Mouse (Mus musculus) heart, embryonic 10.5 days (tissue): Measurements from ENCODE around the gene Gm20388. TPM values are rescaled to one million over a fixed set of nuclear protein-coding genes. Genes with fewer than 3 reads are reported as not detected.

Experiments used
- DNase-seq: peaks from one replicate; pipeline ENCODE4 v3.0.0-alpha.2; 2017; ENCODE audit warnings: low spot score
- H3K27ac ChIP-seq: fragments of 300-500 bp; sonication (generic); 2 replicates; pipeline ENCODE4 v1.5.1; 2016; ENCODE audit warnings: mild to moderate bottlenecking
- H3K27me3 ChIP-seq: fragments of 300-500 bp; sonication (generic); 2 replicates; pipeline ENCODE4 v1.6.1; 2016; ENCODE audit warnings: mild to moderate bottlenecking; ENCODE audit not compliant: poor library complexity, insufficient read depth, severe bottlenecking
- H3K36me3 ChIP-seq: fragments of 300-500 bp; sonication (generic); 2 replicates; pipeline ENCODE4 v1.6.1; 2016; ENCODE audit warnings: mild to moderate bottlenecking, moderate library complexity
- H3K4me1 ChIP-seq: fragments of 300-500 bp; sonication (generic); 2 replicates; pipeline ENCODE4 v1.6.1; 2016; ENCODE audit warnings: mild to moderate bottlenecking
- H3K4me3 ChIP-seq: fragments of 300-500 bp; sonication (generic); 2 replicates; pipeline ENCODE4 v1.5.1; 2016; ENCODE audit warnings: mild to moderate bottlenecking, moderate library complexity
- H3K9me3 ChIP-seq: fragments of 300-500 bp; sonication (generic); 2 replicates; pipeline ENCODE4 v1.6.1; 2016; ENCODE audit warnings: mild to moderate bottlenecking, moderate library complexity
- WGBS: fragments of 180-500 bp; shearing (Covaris S2); methylation state at CpG from one replicate; pipeline ENCODE4 v1.1.7; 2016; 5-methylcytosine and 5-hydroxymethylcytosine counted together
- polyA plus RNA-seq: library from polyadenylated mRNA; unstranded; fragments of >200 nt; fragmentation: Nextera tagmentation; extraction: Ambion mirVana; gene quantifications from 2 replicates; pipeline ENCODE4 v1.2.1, GENCODE M21; 2016

Gene Gm20388
- polyA plus RNA-seq, 1 experiment from 2014 or later: 4.5 TPM

DNA sequence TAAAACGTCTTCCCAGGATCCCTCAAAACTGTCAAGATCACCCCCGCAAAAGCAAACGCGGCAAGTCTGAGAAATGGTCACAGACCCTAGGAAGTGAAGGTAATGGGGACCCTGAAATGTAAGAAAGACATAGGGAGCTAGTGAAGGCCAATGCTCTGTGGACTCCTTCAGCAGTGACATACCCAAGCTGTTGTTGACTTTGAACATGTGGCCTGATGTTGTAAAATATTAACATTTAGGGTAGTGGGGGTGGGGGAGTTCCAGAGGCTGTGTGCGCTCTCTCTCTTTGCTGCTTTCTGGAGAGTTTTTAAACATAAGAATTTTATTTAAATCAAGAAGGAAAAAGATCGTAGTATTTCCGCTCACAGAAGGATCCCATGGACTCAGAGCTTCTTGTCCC is 3772.7 kb downstream of the Gm20388 start:
- WGBS: 58% methylated on average over 7 of the region's 7 CpGs
- no peak for DNase-seq

GRCm38 (mm10) chr8:123684806-123685205 is 3774.2 kb downstream of the Gm20388 start:
- DNase-seq: no peak
- WGBS: 80% methylated on average over 7 of the region's 7 CpGs

More for the DNA sequence above, 3772.7 kb downstream of the Gm20388 start:
- Histone ChIP-seq H3K27me3 (no peaks in the 10 kb centered on the region), H3K9me3 (no peaks in the 10 kb centered on the region), H3K4me3 (no peak overlapping the region), H3K36me3 (no peaks in the 10 kb centered on the region), H3K4me1 (peaks cover 17% of the 10 kb centered on the region), H3K27ac (no peak overlapping the region)

GRCm38 (mm10) chr8:123685477-123685876 is 3774.8 kb downstream of the Gm20388 start:
- Histone ChIP-seq H3K9me3 (no peaks in the 10 kb centered on the region), H3K4me3 (no peak overlapping the region), H3K27ac (no peak overlapping the region), H3K4me1 (peaks cover 14% of the 10 kb centered on the region), H3K36me3 (no peaks in the 10 kb centered on the region), H3K27me3 (0 out of 2 replicates have a peak, but pooled peaks cover 3% of the 10 kb centered on the region)
- DNase-seq: no peak
- WGBS: 73% methylated on average over 4 of the region's 4 CpGs

More at GRCm38 (mm10) chr8:123684806-123685205, 3774.2 kb downstream of the Gm20388 start:
- H3K27me3 ChIP-seq: 0 out of 2 replicates have a peak, but pooled peaks cover 3% of the 10 kb centered on the region
- H3K4me3 ChIP-seq: no peak overlapping the region
- H3K27ac ChIP-seq: no peak overlapping the region; the same call in 1 of the 2 replicates
- no peaks in the 10 kb centered on the region for H3K36me3 ChIP-seq
- peaks cover 14% of the 10 kb centered on the region for H3K4me1 ChIP-seq
- no peaks in the 10 kb centered on the region for H3K9me3 ChIP-seq

- no peak for DNase-seq
- H3K4me3 ChIP-seq: no peak overlapping the region
- peaks cover 7% of the 10 kb centered on the region for H3K4me1 ChIP-seq
- H3K27me3 ChIP-seq: 0 out of 2 replicates have a peak, but pooled peaks cover 8% of the 10 kb centered on the region
- no peaks in the 10 kb centered on the region for H3K36me3 ChIP-seq
- 56% methylated on average over 4 of the region's 4 CpGs for WGBS
- no peaks in the 10 kb centered on the region for H3K9me3 ChIP-seq
- no peak overlapping the region for H3K27ac ChIP-seq
Measured at GRCm38 (mm10) chr8:123687826-123688225, 3777.2 kb downstream of the Gm20388 start.

DNA sequence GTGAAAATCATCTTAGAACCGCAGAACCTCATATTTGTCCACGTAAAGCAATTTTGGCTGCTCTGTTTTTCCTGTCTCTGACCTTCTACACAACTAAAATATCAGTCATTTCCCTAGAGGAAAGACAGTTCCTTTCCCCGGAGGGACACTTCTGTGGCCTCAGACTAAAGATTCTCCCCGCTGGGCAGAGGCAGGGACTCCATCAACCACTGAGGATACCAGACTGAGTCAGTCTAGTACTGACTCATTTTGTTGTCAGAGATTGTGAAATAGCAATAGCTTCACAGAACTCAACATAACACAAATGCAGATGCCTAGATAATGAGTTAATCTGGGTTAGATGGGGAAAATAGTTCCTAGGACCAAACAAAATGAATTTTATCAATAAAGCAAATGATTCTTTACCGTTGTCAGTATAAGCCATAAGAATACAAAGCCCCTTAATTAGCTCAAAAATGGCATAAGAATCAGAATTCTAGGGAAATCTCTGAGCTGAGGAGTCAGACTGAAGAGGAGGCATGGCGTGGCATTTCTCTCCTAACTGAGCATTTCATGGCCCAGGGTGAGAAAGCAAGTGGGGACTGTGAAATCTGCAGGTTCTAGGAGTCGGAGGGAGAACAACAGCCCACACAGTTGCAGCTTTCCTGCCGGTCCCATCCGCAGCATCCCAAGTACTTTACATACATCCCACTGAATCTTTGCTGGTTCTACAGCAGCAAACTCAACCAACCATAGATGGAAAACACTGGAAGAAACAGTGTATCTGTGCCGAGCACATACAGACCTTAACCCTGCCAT is 3781.7 kb downstream of the Gm20388 start:
- Histone ChIP-seq H3K27me3 (peaks cover 14% of the 10 kb centered on the region; the same call in 1 of the 2 replicates), H3K4me3 (no peak overlapping the region), H3K27ac (no peak overlapping the region), H3K9me3 (no peaks in the 10 kb centered on the region), H3K36me3 (no peaks in the 10 kb centered on the region), H3K4me1 (peaks cover 12% of the 10 kb centered on the region; the same call in 1 of the 2 replicates)
- 84% methylated on average over 10 of the region's 10 CpGs for WGBS
- no peak for DNase-seq

DNA sequence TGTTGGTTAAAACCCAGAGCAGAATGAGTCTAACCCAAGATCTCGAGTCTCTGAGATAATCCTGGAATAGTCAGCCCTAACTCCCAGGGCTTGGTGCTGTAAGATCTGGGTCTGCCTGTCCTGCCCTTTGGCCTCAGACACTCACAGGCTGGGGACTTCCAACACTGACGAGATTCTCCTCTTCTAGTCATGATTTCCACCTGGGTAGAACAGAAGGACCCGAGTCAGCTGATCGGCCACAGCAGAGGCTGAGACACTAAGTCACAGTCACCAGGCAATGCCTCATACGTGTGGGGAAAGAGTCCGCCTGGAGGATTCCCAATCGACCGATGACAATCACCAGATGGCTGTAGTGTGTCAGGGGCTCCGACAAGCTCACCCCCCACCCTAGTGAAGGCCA is 3785.5 kb downstream of the Gm20388 start:
- Histone ChIP-seq H3K36me3 (no peaks in the 10 kb centered on the region), H3K27ac (no peak overlapping the region), H3K9me3 (no peaks in the 10 kb centered on the region), H3K4me1 (peaks cover 37% of the 10 kb centered on the region), H3K4me3 (no peak overlapping the region), H3K27me3 (peaks cover 11% of the 10 kb centered on the region; the same call in 1 of the 2 replicates)
- no peak for DNase-seq
- 37% methylated on average over 9 of the region's 9 CpGs for WGBS

GRCm38 (mm10) chr8:123697329-123697728 is 3786.7 kb downstream of the Gm20388 start:
- WGBS: 63% methylated on average over 5 of the region's 5 CpGs
- no peak overlapping the region for H3K4me3 ChIP-seq
- no peak for DNase-seq
- peaks cover 11% of the 10 kb centered on the region; the same call in 1 of the 2 replicates for H3K27me3 ChIP-seq
- H3K9me3 ChIP-seq: no peaks in the 10 kb centered on the region
- H3K4me1 ChIP-seq: peaks cover 48% of the 10 kb centered on the region
- H3K36me3 ChIP-seq: no peaks in the 10 kb centered on the region
- no peak overlapping the region for H3K27ac ChIP-seq

- H3K4me1 ChIP-seq: peaks cover 53% of the 10 kb centered on the region
- no peak for DNase-seq
- no peaks in the 10 kb centered on the region for H3K9me3 ChIP-seq
- no peak overlapping the region for H3K4me3 ChIP-seq
- H3K36me3 ChIP-seq: no peaks in the 10 kb centered on the region
- WGBS: 61% methylated on average over 12 of the region's 12 CpGs
- no peaks in the 10 kb centered on the region for H3K27me3 ChIP-seq
- H3K27ac ChIP-seq: peak overlapping the region; percentile 65; the same call in 1 of the 2 replicates
Measured at GRCm38 (mm10) chr8:123700399-123701070, 3789.9 kb downstream of the Gm20388 start.

DNA sequence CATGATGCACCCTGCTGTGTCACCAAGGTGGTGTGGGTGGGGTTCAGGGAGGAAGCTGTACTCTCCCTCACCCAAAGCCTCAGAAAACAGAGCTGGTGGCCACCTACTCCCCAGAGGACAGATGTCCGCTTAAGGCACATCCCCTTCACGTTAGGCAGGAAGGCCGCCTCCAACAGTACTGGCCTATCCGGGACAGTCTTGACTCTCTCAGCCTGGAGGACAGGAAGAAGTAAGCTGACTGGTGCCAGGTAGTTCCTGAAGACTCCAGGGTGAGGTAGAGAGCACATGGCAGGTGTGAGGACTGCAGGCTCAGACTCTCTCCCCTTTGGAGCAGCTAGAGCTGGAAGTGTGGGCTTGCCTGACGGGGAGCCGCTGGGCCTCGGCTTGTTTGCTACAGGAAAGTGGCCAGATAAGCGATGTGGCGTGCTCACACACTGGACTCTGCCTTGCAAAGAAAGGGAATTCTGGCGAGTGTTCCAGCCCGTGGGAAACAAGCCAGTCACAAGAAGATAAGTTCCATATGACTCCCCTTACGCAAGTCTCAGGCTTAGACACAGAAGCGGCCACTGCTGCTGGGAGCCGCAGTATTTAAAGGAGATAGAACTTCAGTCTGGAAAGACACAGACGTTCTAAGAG is 3791.4 kb downstream of the Gm20388 start:
- H3K27me3 ChIP-seq: no peaks in the 10 kb centered on the region
- H3K36me3 ChIP-seq: no peaks in the 10 kb centered on the region
- H3K4me3 ChIP-seq: peak overlapping the region; percentile 35
- H3K9me3 ChIP-seq: no peaks in the 10 kb centered on the region
- 24% methylated on average over 15 of the region's 15 CpGs for WGBS
- H3K27ac ChIP-seq: peak overlapping the region; percentile 87
- DNase-seq: peak; percentile 85
- H3K4me1 ChIP-seq: peaks cover 63% of the 10 kb centered on the region

GRCm38 (mm10) chr8:123705376-123705775 is 3794.7 kb downstream of the Gm20388 start:
- Histone ChIP-seq H3K36me3 (no peaks in the 10 kb centered on the region), H3K27ac (no peak overlapping the region), H3K9me3 (no peaks in the 10 kb centered on the region), H3K4me1 (peaks cover 61% of the 10 kb centered on the region), H3K4me3 (no peak overlapping the region), H3K27me3 (no peaks in the 10 kb centered on the region)
- DNase-seq: no peak
- 75% methylated on average over 5 of the region's 5 CpGs for WGBS

- Histone ChIP-seq H3K27ac (no peak overlapping the region), H3K27me3 (no peaks in the 10 kb centered on the region), H3K36me3 (no peaks in the 10 kb centered on the region), H3K9me3 (no peaks in the 10 kb centered on the region), H3K4me1 (peaks cover 56% of the 10 kb centered on the region), H3K4me3 (no peak overlapping the region)
- no peak for DNase-seq
- WGBS: 85% methylated on average over 16 of the region's 16 CpGs
Measured at GRCm38 (mm10) chr8:123707137-123707536, 3796.5 kb downstream of the Gm20388 start.

DNA sequence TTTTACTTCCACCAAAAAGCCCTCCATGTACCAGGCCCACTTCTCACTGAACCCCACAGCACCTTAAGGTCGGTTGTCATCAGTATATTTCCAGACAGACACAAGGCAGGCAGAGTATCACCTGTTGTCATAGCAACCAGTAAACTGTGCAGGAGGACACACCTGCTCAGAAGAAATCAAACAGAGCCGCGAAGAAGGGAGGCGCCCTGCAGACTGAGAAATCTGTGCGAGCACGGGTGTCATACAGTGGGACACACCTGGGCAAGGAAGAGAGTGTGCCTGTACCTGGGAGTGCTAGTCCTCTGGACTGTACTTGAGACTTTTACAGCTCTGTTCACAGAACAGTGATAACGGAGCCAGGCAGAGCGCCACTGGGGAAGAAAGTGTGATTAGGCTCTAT is 3798.1 kb downstream of the Gm20388 start:
- Histone ChIP-seq H3K9me3 (no peaks in the 10 kb centered on the region), H3K4me3 (no peak overlapping the region), H3K36me3 (no peaks in the 10 kb centered on the region), H3K27ac (no peak overlapping the region), H3K27me3 (no peaks in the 10 kb centered on the region), H3K4me1 (peaks cover 50% of the 10 kb centered on the region)
- DNase-seq: no peak
- 41% methylated on average over 8 of the region's 8 CpGs for WGBS

DNA sequence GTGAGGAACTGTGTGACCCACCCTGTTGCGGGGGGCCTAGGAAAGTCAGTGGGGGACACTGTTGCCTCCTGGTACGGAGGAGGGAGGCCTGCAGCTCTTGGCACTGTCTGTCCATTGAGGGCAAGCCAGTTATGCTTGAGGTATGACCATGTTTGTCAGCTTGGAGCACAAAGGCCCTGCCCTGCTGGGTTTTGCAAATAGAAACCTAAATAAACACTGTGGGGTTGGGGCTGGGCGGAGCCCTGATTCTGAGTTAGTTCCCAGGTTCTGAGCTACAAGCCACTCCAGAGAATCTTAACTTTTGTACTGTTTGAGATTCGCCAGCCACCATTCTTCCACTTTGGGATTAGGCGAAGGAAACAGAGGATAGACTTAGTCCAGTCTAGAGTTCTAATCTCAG is 3799.7 kb downstream of the Gm20388 start:
- Histone ChIP-seq H3K27ac (peak overlapping the region; percentile 25; the same call in 1 of the 2 replicates), H3K36me3 (no peaks in the 10 kb centered on the region), H3K27me3 (no peaks in the 10 kb centered on the region), H3K9me3 (no peaks in the 10 kb centered on the region), H3K4me3 (no peak overlapping the region), H3K4me1 (peaks cover 54% of the 10 kb centered on the region)
- no peak for DNase-seq
- 84% methylated on average over 5 of the region's 5 CpGs for WGBS
